Mouse (Mus musculus) urinary bladder, postnatal 10 days (tissue): ENCODE data around the gene 4930402F06Rik.

Experiments used
- DNase-seq: peaks from one replicate; pipeline ENCODE4 v3.0.0; 2022; ENCODE audit warnings: low spot score

The 4930402F06Rik gene

GRCm38 (mm10) chr2:35416473-35416872, 19.5 kb upstream of the 4930402F06Rik start:
- no peak for DNase-seq

- DNase-seq: no peak
Observed at GRCm38 (mm10) chr2:35412810-35413209, 15.8 kb upstream of the 4930402F06Rik start.

GRCm38 (mm10) chr2:35412246-35412645, 15.3 kb upstream of the 4930402F06Rik start:
- no peak for DNase-seq

- DNase-seq: no peak
Observed at GRCm38 (mm10) chr2:35411640-35412190, 14.7 kb upstream of the 4930402F06Rik start.

- DNase-seq: no peak
Observed at GRCm38 (mm10) chr2:35409466-35409865, 12.5 kb upstream of the 4930402F06Rik start.

- DNase-seq: no peak
Observed at GRCm38 (mm10) chr2:35408409-35409110, 11.6 kb upstream of the 4930402F06Rik start.

- DNase-seq: no peak
Observed at GRCm38 (mm10) chr2:35407878-35408277, 10.9 kb upstream of the 4930402F06Rik start.

GRCm38 (mm10) chr2:35407266-35407665, 10.3 kb upstream of the 4930402F06Rik start:
- no peak for DNase-seq

- DNase-seq: no peak
Observed at GRCm38 (mm10) chr2:35406611-35407010, 9.6 kb upstream of the 4930402F06Rik start.

GRCm38 (mm10) chr2:35402391-35402790, 5.4 kb upstream of the 4930402F06Rik start:
- no peak for DNase-seq

GRCm38 (mm10) chr2:35400739-35401138, 3.8 kb upstream of the 4930402F06Rik start:
- no peak for DNase-seq

GRCm38 (mm10) chr2:35398184-35398828, 1.3 kb upstream of the 4930402F06Rik start:
- no peak for DNase-seq

GRCm38 (mm10) chr2:35397590-35398173, 707 bp upstream of the 4930402F06Rik start:
- DNase-seq: no peak

GRCm38 (mm10) chr2:35385441-35385871, 11.5 kb downstream of the 4930402F06Rik start:
- no peak for DNase-seq

GRCm38 (mm10) chr2:35379306-35379705, 17.7 kb downstream of the 4930402F06Rik start:
- DNase-seq: no peak

GRCm38 (mm10) chr2:35377600-35377999, 19.4 kb downstream of the 4930402F06Rik start:
- DNase-seq: no peak

- no peak for DNase-seq
Observed at GRCm38 (mm10) chr2:35373003-35373402, 24.0 kb downstream of the 4930402F06Rik start.

GRCm38 (mm10) chr2:35370686-35371085, 26.3 kb downstream of the 4930402F06Rik start:
- DNase-seq: no peak

GRCm38 (mm10) chr2:35367629-35368028, 29.3 kb downstream of the 4930402F06Rik start, which contains the start of gene 4930568D16Rik:
Gene 4930568D16Rik, minus strand, starts transcription at chr2:35367729.
- no peak for DNase-seq

GRCm38 (mm10) chr2:35349184-35349583, 47.8 kb downstream of the 4930402F06Rik start:
- no peak for DNase-seq

- no peak for DNase-seq
Observed at GRCm38 (mm10) chr2:35345984-35346383, 51.0 kb downstream of the 4930402F06Rik start.

GRCm38 (mm10) chr2:35342605-35343004, 54.4 kb downstream of the 4930402F06Rik start:
- DNase-seq: no peak

GRCm38 (mm10) chr2:35338707-35339106, 58.3 kb downstream of the 4930402F06Rik start:
- DNase-seq: no peak
